Mouse (Mus musculus): Measurements from ENCODE around the gene Pidd1.

DNA sequence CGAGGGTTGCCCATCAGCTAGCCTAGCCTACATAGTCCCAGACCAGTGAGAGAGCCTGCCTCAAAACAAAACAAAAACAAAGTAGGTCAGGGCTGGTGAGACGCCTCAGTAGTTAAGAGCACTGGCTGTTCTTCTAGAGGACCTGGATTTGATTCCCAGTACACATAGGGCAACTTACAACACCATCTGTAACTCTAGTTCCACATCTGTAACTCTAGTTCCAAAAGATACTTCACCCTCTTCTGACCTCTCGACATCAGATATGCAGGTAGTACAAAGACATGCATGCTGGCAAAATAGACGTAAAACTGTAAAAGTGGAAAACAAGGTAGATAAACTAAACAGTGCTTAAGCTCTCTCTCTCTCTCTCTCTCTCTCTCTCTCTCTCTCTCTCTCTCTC, 20.0 kb downstream of the Pidd1 start:
- TF ChIP-seq POLR2A (IDR thresholded peaks at IDR 0.05; ENCODE audit: insufficient read depth, low read depth, low read length) = no peak
- no peak for TF ChIP-seq CTCF (IDR thresholded peaks at IDR 0.05)
- no peak for TF ChIP-seq EP300 (IDR thresholded peaks at IDR 0.05; ENCODE audit: insufficient read depth, low read depth, low read length)

Measured in heart, adult 2 months (tissue).